Mouse (Mus musculus) kidney, adult 8-10 months (tissue): ENCODE results near the gene Npm1.

ENCODE experiments used
- DNase-seq, 2 experiments: peaks; one replicate each; pipeline ENCODE4 v3.0.0; 2022

Gene Npm1

GRCm38 (mm10) chr11:33145201-33146142 lies 17.5 kb downstream of the Npm1 start:
- no peak for DNase-seq

GRCm38 (mm10) chr11:33143906-33144305 lies 19.1 kb downstream of the Npm1 start:
- no peak for DNase-seq

GRCm38 (mm10) chr11:33142801-33143200 lies 20.2 kb downstream of the Npm1 start:
- DNase-seq = no peak

DNA sequence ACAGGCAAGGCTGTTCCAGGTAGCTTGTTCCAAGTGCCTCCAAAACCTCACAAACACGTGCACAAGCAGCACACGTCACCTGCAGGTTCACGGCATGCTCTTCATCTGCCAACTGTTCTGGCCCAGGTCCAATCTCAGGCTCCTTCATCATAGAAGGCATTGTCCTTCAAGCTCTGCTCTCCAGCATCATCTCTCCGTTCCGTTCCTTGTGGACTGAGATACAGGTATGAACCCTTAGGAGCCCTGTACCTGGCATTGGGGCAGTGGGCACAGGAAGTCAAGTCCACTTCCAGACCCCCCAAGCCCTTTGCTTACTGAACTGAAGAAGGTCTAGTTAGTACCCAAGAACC lies 22.9 kb downstream of the Npm1 start:
- DNase-seq = no peak

- no peak for DNase-seq
Measured at GRCm38 (mm10) chr11:33139458-33140110, 23.4 kb downstream of the Npm1 start.

- no peak for DNase-seq
Measured at GRCm38 (mm10) chr11:33138686-33139085, 24.3 kb downstream of the Npm1 start.

DNA sequence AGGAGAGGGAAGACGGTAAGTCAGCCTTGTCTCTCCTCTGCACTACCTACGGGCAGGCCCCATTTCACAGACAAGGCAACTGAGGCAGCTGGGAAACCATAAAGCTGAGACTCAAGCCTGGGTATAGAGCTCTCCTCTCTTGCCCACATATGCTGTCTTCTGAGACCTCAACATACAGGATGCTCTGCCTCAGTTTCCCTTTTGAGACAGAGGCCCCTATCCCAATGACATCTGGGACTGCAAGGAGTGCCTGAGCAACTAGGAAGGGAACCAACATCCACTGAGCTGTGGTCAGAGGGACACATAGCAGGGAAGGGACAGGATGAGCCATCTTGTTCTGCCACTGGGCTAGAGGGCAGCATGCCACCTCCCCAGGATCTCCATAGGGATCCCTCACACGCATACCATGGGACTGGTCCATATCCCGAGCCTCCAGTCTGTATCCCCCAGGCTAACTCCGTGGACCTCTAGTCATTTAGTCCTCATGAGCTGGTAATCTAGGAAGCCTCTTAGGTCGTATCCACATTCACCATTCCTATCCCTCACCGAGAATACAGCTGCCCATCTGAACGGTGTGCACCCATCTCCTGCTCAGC lies 28.5 kb downstream of the Npm1 start:
- no peak for DNase-seq

- no peak for DNase-seq
Measured at GRCm38 (mm10) chr11:33132619-33133338, 30.2 kb downstream of the Npm1 start.

GRCm38 (mm10) chr11:33127058-33127457 lies 35.9 kb downstream of the Npm1 start:
- no peak for DNase-seq

DNA sequence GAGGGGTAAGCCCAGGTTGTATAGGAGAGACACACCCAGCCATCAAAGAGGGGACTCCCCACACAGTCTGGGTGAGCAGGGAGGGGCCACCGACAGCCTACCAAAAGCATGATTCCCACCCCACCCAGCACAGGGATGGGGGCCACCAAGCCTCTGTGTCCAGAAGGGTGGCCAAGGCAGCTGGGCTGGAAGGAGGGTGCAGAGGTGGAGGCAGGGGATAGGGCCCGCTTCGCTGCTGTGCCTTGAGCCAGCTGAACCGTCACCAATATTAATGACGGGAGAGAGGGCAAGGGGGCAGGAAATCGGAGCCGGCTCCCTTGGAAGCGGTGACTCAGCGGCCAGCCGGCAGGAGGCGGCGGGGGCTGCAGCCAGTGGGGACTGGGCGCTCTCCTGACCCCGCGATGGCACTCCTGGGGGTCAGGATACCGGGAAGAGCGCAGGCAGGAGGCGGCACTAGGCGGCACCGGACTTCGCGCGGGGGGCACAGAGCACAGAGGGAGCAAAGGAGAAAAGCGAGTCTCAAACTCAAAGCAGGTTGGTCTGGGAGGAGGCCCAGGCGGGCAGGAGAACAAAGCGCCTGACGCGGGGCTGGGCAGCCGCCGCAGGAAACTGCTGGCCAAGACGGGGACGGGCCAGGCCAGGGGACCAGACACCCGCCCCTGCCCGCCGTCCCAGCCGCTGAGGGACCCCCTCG lies 40.3 kb downstream of the Npm1 start:
- peak; percentile 73 to 76 for DNase-seq

DNA sequence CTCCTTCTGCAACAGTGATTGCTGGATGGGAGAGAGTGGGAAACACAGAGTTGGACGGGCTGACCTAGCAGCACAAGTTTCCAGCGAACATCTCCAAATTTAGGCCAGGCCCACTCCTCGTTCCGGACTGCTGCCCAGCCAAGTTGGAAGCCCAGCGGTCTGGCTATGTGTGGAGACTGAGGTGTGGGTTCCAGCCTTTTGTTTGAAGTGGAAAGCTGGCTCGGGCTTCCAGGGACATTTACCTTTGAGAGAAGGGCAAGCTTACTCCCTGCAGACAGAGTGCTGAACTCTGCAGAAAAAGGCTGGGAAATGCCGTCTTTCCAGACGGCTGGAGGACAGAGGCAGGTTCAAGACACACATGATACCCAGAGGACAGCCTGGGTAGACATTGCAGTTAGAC lies 43.5 kb downstream of the Npm1 start:
- peak; percentile 11 to 42 for DNase-seq

- peak; percentile 72 to 81 for DNase-seq
Measured at GRCm38 (mm10) chr11:33119116-33119515, 43.9 kb downstream of the Npm1 start.

GRCm38 (mm10) chr11:33118480-33118879 lies 44.5 kb downstream of the Npm1 start:
- no peak for DNase-seq

- no peak for DNase-seq
Measured at GRCm38 (mm10) chr11:33115796-33116195, 47.2 kb downstream of the Npm1 start.

- DNase-seq = no peak
Measured at GRCm38 (mm10) chr11:33112407-33112806, 50.6 kb downstream of the Npm1 start.

DNA sequence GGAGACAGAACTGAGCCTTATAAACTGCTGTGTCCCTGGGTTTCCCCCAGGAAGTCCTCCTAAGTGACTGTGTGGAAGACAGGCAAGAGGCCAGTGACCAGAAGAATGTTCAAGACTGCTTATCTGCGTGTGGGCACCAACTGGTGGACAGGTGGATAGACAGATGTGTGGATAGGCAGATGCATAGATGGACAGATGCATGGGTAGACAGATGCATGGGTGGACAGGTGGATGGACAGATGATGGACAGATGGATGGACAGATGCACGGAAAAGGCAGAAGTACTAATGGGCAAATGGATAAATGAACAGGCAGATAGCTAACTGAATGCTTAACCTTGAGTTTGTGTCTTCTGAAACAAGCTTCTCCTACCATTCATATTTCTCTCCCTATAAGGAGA lies 52.9 kb downstream of the Npm1 start:
- DNase-seq = no peak

GRCm38 (mm10) chr11:33107540-33107939 lies 55.5 kb downstream of the Npm1 start:
- no peak for DNase-seq

GRCm38 (mm10) chr11:33104911-33105316 lies 58.1 kb downstream of the Npm1 start:
- DNase-seq = no peak

DNA sequence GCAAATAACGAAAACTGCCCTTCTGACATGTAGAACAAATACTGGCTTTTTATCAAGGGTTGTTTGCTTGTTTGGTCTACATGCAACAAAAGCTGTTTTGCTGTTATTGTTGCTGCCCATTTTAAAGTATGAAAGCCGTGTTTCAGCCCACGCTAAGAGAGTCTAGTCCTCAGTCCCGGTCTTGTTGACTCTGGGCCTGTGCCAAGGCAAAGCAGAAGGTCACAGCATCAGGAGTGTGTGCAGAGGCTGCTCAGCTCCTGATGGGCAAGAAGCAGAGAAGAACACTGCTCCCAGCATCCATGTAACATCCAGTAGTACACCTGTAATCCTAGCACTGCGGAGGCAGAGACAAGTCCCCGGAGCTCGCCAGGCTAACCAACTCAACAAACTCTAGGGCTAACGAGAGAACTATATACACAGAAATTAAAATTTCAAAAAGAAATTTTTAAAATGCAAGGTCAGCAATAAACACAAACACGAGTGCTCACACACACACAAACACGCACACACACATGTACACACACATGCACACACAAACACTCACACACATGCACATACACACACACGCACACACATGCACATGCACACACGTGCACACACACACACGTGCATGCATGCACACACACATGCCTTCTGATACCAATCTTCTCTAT lies 59.6 kb downstream of the Npm1 start:
- DNase-seq = no peak
